Mouse (Mus musculus) cortical plate, adult 2 months (tissue): ENCODE measurements around the gene Kdm2b.

ENCODE experiments used
- CTCF ChIP-seq: fragments of 200-500 bp; IDR thresholded peaks from 2 replicates; pipeline ENCODE4 v1.5.1; 2011; ENCODE audit warnings: mild to moderate bottlenecking, control low read depth, low read length; ENCODE audit not compliant: insufficient read depth; ENCODE audit errors: extremely low read depth
- POLR2A ChIP-seq: fragments of 200-500 bp; IDR thresholded peaks from 2 replicates; pipeline ENCODE4 v1.6.1; 2011; ENCODE audit warnings: mild to moderate bottlenecking, low read length, control low read depth; ENCODE audit not compliant: insufficient read depth; ENCODE audit errors: extremely low read depth

- TF ChIP-seq CTCF (no peak), POLR2A (no peak)
These were observed 24.2 kb downstream of the Kdm2b start for GRCm38 (mm10) chr5:122965427-122965826.
